In genomic region chr1:41744531-41744930, GRCm38 (mm10) we compare ENCODE assay signal across 26 mouse cellular contexts.
DNase-seq lines count a peak whose midpoint lies in the region; ATAC-seq lines count a peak whose summit lies in the region.
"Had no signal": no experiment of that assay in that cellular context is flagged by ENCODE, and none has a peak within 500 bp of the region (broad histone marks: within the 10 kb centered on the region; RNA-seq: fewer than 3 reads in every experiment).

No protein-coding gene starts in this region.

- H3K9ac ChIP-seq in hindbrain, embryonic 11.5 days (ENCODE audit: low read depth, low read length): no peak overlapping the region
- H3K9ac ChIP-seq in forebrain, embryonic 15.5 days (replicated peaks): peak overlapping the region; percentile 39
- H3K9ac ChIP-seq: embryonic facial prominence, embryonic 12.5 days; intestine, embryonic 15.5 days; liver, embryonic 15.5 days; lung, embryonic 15.5 days had no signal

- DNase-seq in hindbrain, embryonic 10.5 days (ENCODE audit: low spot score): no peak
- DNase-seq in hindbrain, embryonic 11.5 days (ENCODE audit: low spot score): no peak
- peak; percentile 2 to 5 for DNase-seq in right cerebral cortex, adult 2 months (ENCODE audit: low spot score in 2 of 2)
- DNase-seq in right cerebral cortex, postnatal 14 days: no peak
- DNase-seq in gastrocnemius, postnatal 4 days (ENCODE audit: low spot score in 2 of 2): no peak
- no peak for DNase-seq in yolk sac, embryonic 10.5 days (ENCODE audit: low spot score)
- DNase-seq: adrenal gland, adult 2 months; cerebellum, adult 18-20 months; cerebellum, postnatal 14 days; gastrocnemius, postnatal 14 days; heart, postnatal 4 days; kidney, adult 9 months; kidney, postnatal 25 days; liver; lung, postnatal 36 days; thymus, postnatal 14 days had no signal

- H3K27me3 ChIP-seq in hindbrain, embryonic 10.5 days (ENCODE audit: insufficient read depth, poor library complexity, severe bottlenecking): no peaks in the 10 kb centered on the region
- no peaks in the 10 kb centered on the region for H3K27me3 ChIP-seq in hindbrain, embryonic 11.5 days (ENCODE audit: control insufficient read depth, insufficient read depth, low read length)
- H3K27me3 ChIP-seq in forebrain, embryonic 15.5 days: no peaks in the 10 kb centered on the region
- H3K27me3 ChIP-seq: embryonic facial prominence, embryonic 12.5 days; intestine, embryonic 15.5 days; liver, embryonic 15.5 days; lung, embryonic 15.5 days; megakaryocyte, embryonic 14.5 days had no signal

- no peak for ATAC-seq in hindbrain, embryonic 11.5 days (ENCODE audit: low FRiP score)
- no peak for ATAC-seq in forebrain, embryonic 15.5 days (replicated peaks)
- ATAC-seq: hindbrain, embryonic 16.5 days; intestine, embryonic 15.5 days; midbrain, embryonic 16.5 days had no signal

- peak overlapping the region; percentile 14; the same call in 1 of the 2 replicates for H3K27ac ChIP-seq in hindbrain, embryonic 10.5 days
- no peak overlapping the region for H3K27ac ChIP-seq in hindbrain, embryonic 11.5 days (ENCODE audit: low read depth, low read length)
- peak overlapping the region; percentile 88 for H3K27ac ChIP-seq in forebrain, embryonic 15.5 days (replicated peaks)
- H3K27ac ChIP-seq: embryonic facial prominence, embryonic 12.5 days; intestine, embryonic 15.5 days; limb, embryonic 10.5 days; liver, embryonic 15.5 days; lung, embryonic 15.5 days had no signal

- H3K36me3 ChIP-seq in hindbrain, embryonic 10.5 days: no peaks in the 10 kb centered on the region
- H3K36me3 ChIP-seq in hindbrain, embryonic 11.5 days (ENCODE audit: control insufficient read depth, insufficient read depth, low read length): no peaks in the 10 kb centered on the region
- no peaks in the 10 kb centered on the region for H3K36me3 ChIP-seq in forebrain, embryonic 15.5 days
- H3K36me3 ChIP-seq: embryonic facial prominence, embryonic 12.5 days; G1E; intestine, embryonic 15.5 days; limb, embryonic 10.5 days; liver, embryonic 15.5 days; lung, embryonic 15.5 days had no signal

- WGBS in hindbrain, embryonic 10.5 days: 49% methylated on average over 3 of the region's 3 CpGs
- WGBS in hindbrain, embryonic 11.5 days: 59% methylated on average over 3 of the region's 3 CpGs
- 38% methylated on average over 3 of the region's 3 CpGs for WGBS in forebrain, embryonic 15.5 days

- no peak overlapping the region for H3K4me3 ChIP-seq in hindbrain, embryonic 10.5 days
- H3K4me3 ChIP-seq in hindbrain, embryonic 11.5 days (ENCODE audit: low read depth, low read length): no peak overlapping the region
- peak overlapping the region; percentile 36 for H3K4me3 ChIP-seq in forebrain, embryonic 15.5 days
- H3K4me3 ChIP-seq: embryonic facial prominence, embryonic 12.5 days; intestine, embryonic 15.5 days; limb, embryonic 10.5 days; liver, embryonic 15.5 days; lung, embryonic 15.5 days; megakaryocyte, embryonic 14.5 days had no signal

- H3K4me1 ChIP-seq in hindbrain, embryonic 10.5 days (replicated peaks): peaks cover 22% of the 10 kb centered on the region
- no peaks in the 10 kb centered on the region for H3K4me1 ChIP-seq in hindbrain, embryonic 11.5 days (replicated peaks; ENCODE audit: control insufficient read depth, insufficient read depth, low read length)
- H3K4me1 ChIP-seq in forebrain, embryonic 15.5 days: peaks cover 13% of the 10 kb centered on the region; the same call in 1 of the 2 replicates
- H3K4me1 ChIP-seq: embryonic facial prominence, embryonic 12.5 days; intestine, embryonic 15.5 days; liver, embryonic 15.5 days; lung, embryonic 15.5 days; megakaryocyte, embryonic 14.5 days had no signal

- H3K9me3 ChIP-seq in hindbrain, embryonic 10.5 days: no peaks in the 10 kb centered on the region
- H3K9me3 ChIP-seq in hindbrain, embryonic 11.5 days (ENCODE audit: control insufficient read depth, low read length): no peaks in the 10 kb centered on the region
- no peaks in the 10 kb centered on the region for H3K9me3 ChIP-seq in forebrain, embryonic 15.5 days
- H3K9me3 ChIP-seq: embryonic facial prominence, embryonic 12.5 days; G1E; intestine, embryonic 15.5 days; limb, embryonic 10.5 days; liver, embryonic 15.5 days; lung, embryonic 15.5 days had no signal

- no peak overlapping the region for H3K4me2 ChIP-seq in hindbrain, embryonic 11.5 days (replicated peaks; ENCODE audit: low read depth, low read length)
- peak overlapping the region; percentile 26 for H3K4me2 ChIP-seq in forebrain, embryonic 15.5 days (replicated peaks)
- H3K4me2 ChIP-seq: embryonic facial prominence, embryonic 12.5 days; intestine, embryonic 15.5 days; liver, embryonic 15.5 days; lung, embryonic 15.5 days had no signal

Comparison
In these comparisons a context has a peak if more than half of its experiments do, and no peak if none do; other contexts are left out.
1. DNase-seq: peak in right cerebral cortex, adult 2 months (2 of 2); none in hindbrain, embryonic 10.5 days (single experiment), hindbrain, embryonic 11.5 days (single experiment), right cerebral cortex, postnatal 14 days (single experiment), gastrocnemius, postnatal 4 days (0 of 2) and yolk sac, embryonic 10.5 days (single experiment).